Mouse (Mus musculus): ENCODE data around the gene Coro1c. TPM values are rescaled to one million over a fixed set of nuclear protein-coding genes. Genes with fewer than 3 reads are reported as not detected.

The Coro1c gene
- polyA plus RNA-seq, 1 experiment from 2014 or later = 72.7 TPM

GRCm38 (mm10) chr5:113808177-113808576 is 100.4 kb downstream of the Coro1c start:
- no peak overlapping the region for H3K27ac ChIP-seq
- no peaks in the 10 kb centered on the region for H3K9me3 ChIP-seq (replicated peaks)
- no peaks in the 10 kb centered on the region for H3K27me3 ChIP-seq
- no peak overlapping the region for H3K9ac ChIP-seq
- no peaks in the 10 kb centered on the region for H3K36me3 ChIP-seq
- no peak overlapping the region for H3K4me3 ChIP-seq
- H3K4me1 ChIP-seq (replicated peaks) = peaks cover 10% of the 10 kb centered on the region
- 23% methylated on average over 2 of the region's 2 CpGs for WGBS
- no peak overlapping the region for H3K4me2 ChIP-seq
- ATAC-seq (replicated peaks; ENCODE audit: insufficient number of reproducible peaks, insufficient read depth, low FRiP score, low read depth) = no peak

- H3K27ac ChIP-seq = no peak overlapping the region
- peaks cover 10% of the 10 kb centered on the region for H3K4me1 ChIP-seq (replicated peaks)
- no peak overlapping the region for H3K4me3 ChIP-seq
- no peak overlapping the region for H3K9ac ChIP-seq
- H3K27me3 ChIP-seq = no peaks in the 10 kb centered on the region; the same call in 1 of the 2 replicates
- no peak overlapping the region for H3K4me2 ChIP-seq
- no peaks in the 10 kb centered on the region for H3K9me3 ChIP-seq (replicated peaks)
- ATAC-seq (replicated peaks; ENCODE audit: insufficient number of reproducible peaks, insufficient read depth, low FRiP score, low read depth) = no peak
- no peaks in the 10 kb centered on the region for H3K36me3 ChIP-seq
- 28% methylated on average over 9 of the region's 9 CpGs for WGBS
These were observed 100.8 kb downstream of the Coro1c start for GRCm38 (mm10) chr5:113807712-113808111.

GRCm38 (mm10) chr5:113806414-113806813 is 102.1 kb downstream of the Coro1c start:
- ATAC-seq (replicated peaks; ENCODE audit: insufficient number of reproducible peaks, insufficient read depth, low FRiP score, low read depth) = no peak
- no peaks in the 10 kb centered on the region for H3K9me3 ChIP-seq (replicated peaks)
- H3K9ac ChIP-seq = no peak overlapping the region
- no peak overlapping the region for H3K4me3 ChIP-seq
- no peaks in the 10 kb centered on the region for H3K36me3 ChIP-seq
- no peaks in the 10 kb centered on the region; the same call in 1 of the 2 replicates for H3K27me3 ChIP-seq
- peaks cover 10% of the 10 kb centered on the region for H3K4me1 ChIP-seq (replicated peaks)
- no peak overlapping the region for H3K27ac ChIP-seq
- WGBS = 27% methylated on average over 10 of the region's 10 CpGs
- no peak overlapping the region for H3K4me2 ChIP-seq

GRCm38 (mm10) chr5:113805301-113805700 is 103.3 kb downstream of the Coro1c start:
- H3K27ac ChIP-seq = no peak overlapping the region
- peaks cover 4% of the 10 kb centered on the region; the same call in 1 of the 2 replicates for H3K27me3 ChIP-seq
- H3K4me3 ChIP-seq = no peak overlapping the region
- no peaks in the 10 kb centered on the region for H3K36me3 ChIP-seq
- H3K9ac ChIP-seq = no peak overlapping the region
- WGBS = 81% methylated on average over 9 of the region's 9 CpGs
- no peak for ATAC-seq (replicated peaks; ENCODE audit: insufficient number of reproducible peaks, insufficient read depth, low FRiP score, low read depth)
- no peaks in the 10 kb centered on the region for H3K9me3 ChIP-seq (replicated peaks)
- H3K4me1 ChIP-seq (replicated peaks) = peaks cover 15% of the 10 kb centered on the region
- no peak overlapping the region for H3K4me2 ChIP-seq

- Histone ChIP-seq H3K36me3 (no peaks in the 10 kb centered on the region), H3K4me3 (no peak overlapping the region), H3K9ac (no peak overlapping the region), H3K4me2 (no peak overlapping the region), H3K27ac (no peak overlapping the region), H3K9me3 (replicated peaks) (no peaks in the 10 kb centered on the region), H3K27me3 (peaks cover 5% of the 10 kb centered on the region), H3K4me1 (replicated peaks) (peaks cover 21% of the 10 kb centered on the region)
- 59% methylated on average over 7 of the region's 7 CpGs for WGBS
- no peak for ATAC-seq (replicated peaks; ENCODE audit: insufficient number of reproducible peaks, insufficient read depth, low FRiP score, low read depth)
These were observed 104.1 kb downstream of the Coro1c start for GRCm38 (mm10) chr5:113804395-113804966.

GRCm38 (mm10) chr5:113800280-113800679 is 108.3 kb downstream of the Coro1c start, which contains the start of gene Tmem119:
Tmem119 (minus strand) TSS chr5:113800516.
- Histone ChIP-seq H3K9me3 (replicated peaks) (no peaks in the 10 kb centered on the region), H3K4me2 (peak within 1 kb of the TSS; percentile 49), H3K36me3 (no peaks in the 10 kb centered on the region), H3K27me3 (peaks cover 22% of the 10 kb centered on the region), H3K4me1 (replicated peaks) (peaks cover 22% of the 10 kb centered on the region), H3K4me3 (peak within 1 kb of the TSS; percentile 38), H3K27ac (peak within 1 kb of the TSS; percentile 59), H3K9ac (peak within 1 kb of the TSS; percentile 39; the same call in 1 of the 2 replicates)
- 1% methylated on average over 11 of the region's 11 CpGs for WGBS
- peak; percentile 75 for ATAC-seq (replicated peaks; ENCODE audit: insufficient number of reproducible peaks, insufficient read depth, low FRiP score, low read depth)

- Histone ChIP-seq H3K27me3 (peaks cover 22% of the 10 kb centered on the region), H3K4me1 (replicated peaks) (peaks cover 22% of the 10 kb centered on the region), H3K36me3 (no peaks in the 10 kb centered on the region), H3K4me3 (peak overlapping the region; percentile 38), H3K9ac (peak overlapping the region; percentile 39; the same call in 1 of the 2 replicates), H3K27ac (peak overlapping the region; percentile 59), H3K9me3 (replicated peaks) (no peaks in the 10 kb centered on the region), H3K4me2 (peak overlapping the region; percentile 49)
- WGBS = 39% methylated on average over 5 of the region's 5 CpGs
- ATAC-seq (replicated peaks; ENCODE audit: insufficient number of reproducible peaks, insufficient read depth, low FRiP score, low read depth) = no peak
These were observed 108.9 kb downstream of the Coro1c start for GRCm38 (mm10) chr5:113799691-113800090.

GRCm38 (mm10) chr5:113798525-113798924 is 110.0 kb downstream of the Coro1c start:
- Histone ChIP-seq H3K4me1 (replicated peaks) (peaks cover 22% of the 10 kb centered on the region), H3K4me3 (no peak overlapping the region), H3K27ac (no peak overlapping the region), H3K27me3 (peaks cover 22% of the 10 kb centered on the region), H3K4me2 (peak overlapping the region; percentile 49; the same call in 1 of the 2 replicates), H3K36me3 (no peaks in the 10 kb centered on the region), H3K9me3 (replicated peaks) (no peaks in the 10 kb centered on the region), H3K9ac (no peak overlapping the region)
- no peak for ATAC-seq (replicated peaks; ENCODE audit: insufficient number of reproducible peaks, insufficient read depth, low FRiP score, low read depth)
- 62% methylated on average over 9 of the region's 9 CpGs for WGBS

- ATAC-seq (replicated peaks; ENCODE audit: insufficient number of reproducible peaks, insufficient read depth, low FRiP score, low read depth) = no peak
- H3K9ac ChIP-seq = no peak overlapping the region
- peaks cover 22% of the 10 kb centered on the region for H3K4me1 ChIP-seq (replicated peaks)
- 19% methylated on average over 19 of the region's 19 CpGs for WGBS
- H3K36me3 ChIP-seq = no peaks in the 10 kb centered on the region
- peaks cover 22% of the 10 kb centered on the region for H3K27me3 ChIP-seq
- peak overlapping the region; percentile 21 for H3K4me2 ChIP-seq
- H3K27ac ChIP-seq = peak overlapping the region; percentile 3; the same call in 1 of the 2 replicates
- 0 out of 2 replicates have a peak overlapping the region, but pooled peaks have one; percentile 10 for H3K4me3 ChIP-seq
- H3K9me3 ChIP-seq (replicated peaks) = no peaks in the 10 kb centered on the region
These were observed 111.2 kb downstream of the Coro1c start for GRCm38 (mm10) chr5:113797149-113797882.

GRCm38 (mm10) chr5:113796401-113797148 is 112.0 kb downstream of the Coro1c start:
- Histone ChIP-seq H3K27ac (peak overlapping the region; percentile 48), H3K4me1 (replicated peaks) (peaks cover 24% of the 10 kb centered on the region), H3K27me3 (peaks cover 22% of the 10 kb centered on the region), H3K4me3 (0 out of 2 replicates have a peak overlapping the region, but pooled peaks have one; percentile 10), H3K36me3 (no peaks in the 10 kb centered on the region), H3K9me3 (replicated peaks) (no peaks in the 10 kb centered on the region), H3K9ac (no peak overlapping the region), H3K4me2 (peak overlapping the region; percentile 21)
- 8% methylated on average over 13 of the region's 13 CpGs for WGBS
- ATAC-seq (replicated peaks; ENCODE audit: insufficient number of reproducible peaks, insufficient read depth, low FRiP score, low read depth) = no peak

Measured in heart, embryonic 15.5 days (tissue).